Mouse (Mus musculus) liver, adult 2 months (tissue): Measurements from ENCODE around the gene Tmem150b.

Source experiments
- CTCF ChIP-seq: fragments of 200-500 bp; IDR thresholded peaks from 2 replicates; pipeline ENCODE4 v1.5.1; 2011; ENCODE audit warnings: low read depth, low read length, control low read depth
- POLR2A ChIP-seq: fragments of 200-500 bp; IDR thresholded peaks from 2 replicates; pipeline ENCODE4 v1.6.1; 2011; ENCODE audit warnings: low read length, control low read depth; ENCODE audit not compliant: insufficient read depth; ENCODE audit errors: extremely low read depth

DNA sequence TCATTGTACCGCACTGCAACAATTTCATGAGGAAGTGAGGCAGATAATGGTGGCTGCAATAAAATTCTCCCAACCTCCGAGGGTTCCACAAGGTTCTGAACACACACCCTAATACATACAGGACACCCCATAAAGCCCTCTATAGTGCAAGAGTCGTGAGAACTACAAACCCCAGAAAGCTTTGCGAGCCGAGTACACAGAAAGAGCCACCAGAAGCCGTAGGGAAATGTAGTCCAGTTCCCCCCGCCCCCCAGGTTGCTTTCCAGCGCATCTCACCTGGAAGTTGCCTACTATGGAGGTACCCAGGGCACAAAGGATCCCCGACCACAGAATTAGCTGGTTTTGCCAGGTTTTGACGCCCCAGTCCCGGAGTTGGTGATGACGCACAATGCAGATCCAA lies 1.5 kb downstream of the Tmem150b start:
- TF ChIP-seq CTCF, result no peak
- no peak for TF ChIP-seq POLR2A
